Mouse (Mus musculus) cerebellum, postnatal 10 days (tissue): ENCODE measurements around the gene Cers5.
"Not testable (repeated sequence)": the region's sequence is repeated elsewhere in the genome, so short reads cannot be mapped to it uniquely, and the experiment has no call there.

Experiments
- DNase-seq, 2 experiments: peaks; one replicate each; pipeline ENCODE4 v3.0.0; 2021; ENCODE audit warnings: mixed read lengths in 2 of 2

Gene Cers5

DNA sequence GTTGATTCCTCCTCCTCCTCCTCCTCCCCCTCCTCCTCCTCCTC lies at the start of gene Cers5:
Cers5 (minus strand) TSS at position 5 of the 44 bp plus-strand sequence.
- DNase-seq = not testable (repeated sequence)

DNA sequence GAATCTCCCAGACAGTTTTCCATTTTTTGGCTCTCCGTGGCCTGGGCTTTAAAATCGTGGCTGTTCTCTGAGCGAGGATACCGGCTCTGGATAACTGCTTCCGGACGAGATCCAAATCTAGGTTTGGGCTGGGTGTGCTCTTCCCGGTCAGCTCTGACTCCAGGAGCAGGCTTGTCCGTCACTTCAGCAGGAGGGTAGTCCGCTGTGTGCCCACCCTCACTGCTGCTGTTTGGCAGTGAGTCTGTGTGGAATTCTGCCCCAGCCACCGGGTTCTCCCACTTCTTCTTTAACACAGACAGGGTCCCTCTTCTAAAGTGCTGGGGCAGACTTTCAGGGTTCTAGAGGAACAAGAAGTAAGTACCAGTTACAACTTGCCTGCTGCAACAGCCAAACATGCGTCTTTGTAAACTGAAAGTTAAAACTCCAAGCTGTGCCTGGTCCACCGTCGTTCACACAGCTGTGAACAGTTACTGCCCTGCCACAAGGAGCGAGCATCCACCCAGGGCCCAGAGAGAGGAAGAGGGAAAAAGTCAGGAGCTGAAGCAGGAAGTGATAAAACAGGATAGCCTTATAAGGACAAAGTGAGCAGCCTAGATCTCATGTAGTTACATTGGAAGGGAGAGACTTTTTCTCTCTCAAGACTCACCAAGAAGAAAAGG lies 47.1 kb upstream of the Cers5 start:
- DNase-seq = no peak

DNA sequence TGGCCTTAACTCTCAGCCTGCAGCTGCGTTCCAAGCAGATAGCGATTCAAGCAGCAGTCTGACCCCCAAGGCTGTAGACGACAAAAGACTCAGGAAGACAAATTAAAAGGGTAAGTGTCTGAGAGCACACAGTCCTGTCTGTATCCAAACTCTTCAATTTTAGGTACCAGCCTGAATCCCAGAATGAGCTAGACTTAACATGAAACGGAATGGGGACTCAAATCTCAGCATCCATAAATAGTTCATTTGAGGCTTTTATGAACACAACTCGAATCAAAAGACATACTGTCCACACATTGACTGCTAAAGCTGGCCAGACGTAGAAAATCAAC lies 46.4 kb upstream of the Cers5 start:
- DNase-seq = no peak

- no peak for DNase-seq
These were observed 45.8 kb upstream of the Cers5 start for GRCm38 (mm10) chr15:99818321-99819108.

GRCm38 (mm10) chr15:99817343-99818235 lies 44.9 kb upstream of the Cers5 start:
- no peak for DNase-seq

DNA sequence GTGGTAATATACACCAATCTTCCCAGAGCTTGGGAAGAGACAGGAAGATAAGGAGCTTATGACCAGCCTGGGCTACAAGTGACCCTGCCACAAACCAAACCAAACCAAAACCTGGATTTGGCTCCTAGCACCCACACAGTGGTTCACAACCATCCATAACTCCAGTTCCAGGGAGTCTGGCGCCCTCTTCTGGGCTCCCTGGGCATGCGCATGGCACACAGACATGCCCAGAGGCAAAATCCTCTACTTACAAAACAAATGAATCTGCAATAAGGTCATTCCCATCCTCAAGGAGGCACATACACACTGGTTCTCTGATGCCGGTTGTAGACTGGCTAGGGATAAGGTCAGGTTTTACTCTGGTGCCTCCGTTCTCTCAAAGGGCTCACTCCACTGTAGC lies 43.3 kb upstream of the Cers5 start:
- DNase-seq = no peak

DNA sequence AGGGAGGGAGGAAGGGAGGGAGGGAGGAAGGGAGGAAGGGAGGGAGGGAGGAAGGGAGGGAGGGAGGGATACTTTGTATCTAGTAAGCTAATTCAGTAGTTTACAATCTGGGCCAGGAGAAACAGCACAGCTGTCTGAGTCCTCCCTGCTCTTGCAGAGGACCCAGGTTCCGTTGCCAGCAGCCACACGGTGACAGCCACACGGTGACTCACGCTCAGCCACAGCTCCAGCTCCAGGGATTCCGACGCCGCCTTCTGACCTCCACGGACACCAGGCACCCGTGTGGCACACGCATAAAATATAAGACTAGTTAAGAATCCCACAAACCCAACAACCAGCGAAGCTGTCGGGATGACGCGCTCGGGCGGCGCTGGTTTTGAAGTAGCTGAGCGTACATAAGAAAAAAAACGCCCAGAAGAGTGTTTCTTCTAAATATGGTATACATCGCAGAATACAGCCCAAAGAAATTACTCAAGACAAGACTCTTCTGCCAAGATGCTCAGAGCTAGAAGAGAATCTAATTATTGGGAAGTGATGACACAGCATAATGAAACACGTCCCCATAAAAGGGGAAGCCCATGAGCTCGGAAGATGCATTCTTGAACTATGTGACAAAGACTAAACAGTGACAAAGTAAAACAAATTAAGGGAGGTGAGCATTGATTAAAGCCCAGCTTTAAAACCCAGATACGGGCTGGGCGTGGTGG lies 42.0 kb upstream of the Cers5 start:
- DNase-seq = no peak

DNA sequence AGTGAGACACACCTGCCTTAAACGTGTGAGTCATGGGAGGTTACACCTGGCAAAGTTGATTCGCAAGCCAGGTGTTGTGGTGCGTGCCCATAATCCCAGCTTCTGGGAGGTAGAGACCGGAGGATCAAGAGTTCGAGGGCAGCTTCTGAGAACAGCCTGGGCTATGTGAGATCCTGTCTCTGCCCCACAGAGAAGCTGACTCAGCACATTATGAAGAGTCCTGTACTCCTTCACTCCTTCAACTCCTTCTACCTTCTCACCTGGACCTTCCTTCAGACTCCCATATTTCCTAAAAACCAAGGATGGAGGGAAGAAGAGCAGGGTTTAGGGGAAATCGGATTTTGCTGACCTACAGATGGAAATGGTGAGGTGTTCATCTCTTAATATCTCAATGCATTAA lies 41.0 kb upstream of the Cers5 start:
- no peak for DNase-seq

DNA sequence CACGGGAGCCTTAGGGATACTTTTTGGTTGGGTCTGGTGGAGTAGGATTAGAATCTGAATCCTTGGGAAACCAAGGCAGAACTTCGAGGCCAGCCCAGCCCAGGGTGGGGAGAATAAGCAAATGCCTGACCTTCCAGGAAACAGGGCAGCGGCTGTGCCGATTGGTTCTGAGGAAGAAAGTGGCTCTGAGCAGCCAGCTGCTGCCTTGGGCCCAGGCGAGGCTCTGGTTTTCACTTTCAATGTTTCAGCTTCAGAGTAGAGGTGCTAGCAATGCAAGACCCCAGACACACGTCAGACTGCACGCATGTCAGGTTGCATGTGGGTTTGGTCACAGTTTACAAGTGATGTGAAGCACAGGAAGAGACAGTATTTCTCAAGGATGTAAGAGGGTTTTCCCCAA lies 39.4 kb upstream of the Cers5 start:
- no peak for DNase-seq

DNA sequence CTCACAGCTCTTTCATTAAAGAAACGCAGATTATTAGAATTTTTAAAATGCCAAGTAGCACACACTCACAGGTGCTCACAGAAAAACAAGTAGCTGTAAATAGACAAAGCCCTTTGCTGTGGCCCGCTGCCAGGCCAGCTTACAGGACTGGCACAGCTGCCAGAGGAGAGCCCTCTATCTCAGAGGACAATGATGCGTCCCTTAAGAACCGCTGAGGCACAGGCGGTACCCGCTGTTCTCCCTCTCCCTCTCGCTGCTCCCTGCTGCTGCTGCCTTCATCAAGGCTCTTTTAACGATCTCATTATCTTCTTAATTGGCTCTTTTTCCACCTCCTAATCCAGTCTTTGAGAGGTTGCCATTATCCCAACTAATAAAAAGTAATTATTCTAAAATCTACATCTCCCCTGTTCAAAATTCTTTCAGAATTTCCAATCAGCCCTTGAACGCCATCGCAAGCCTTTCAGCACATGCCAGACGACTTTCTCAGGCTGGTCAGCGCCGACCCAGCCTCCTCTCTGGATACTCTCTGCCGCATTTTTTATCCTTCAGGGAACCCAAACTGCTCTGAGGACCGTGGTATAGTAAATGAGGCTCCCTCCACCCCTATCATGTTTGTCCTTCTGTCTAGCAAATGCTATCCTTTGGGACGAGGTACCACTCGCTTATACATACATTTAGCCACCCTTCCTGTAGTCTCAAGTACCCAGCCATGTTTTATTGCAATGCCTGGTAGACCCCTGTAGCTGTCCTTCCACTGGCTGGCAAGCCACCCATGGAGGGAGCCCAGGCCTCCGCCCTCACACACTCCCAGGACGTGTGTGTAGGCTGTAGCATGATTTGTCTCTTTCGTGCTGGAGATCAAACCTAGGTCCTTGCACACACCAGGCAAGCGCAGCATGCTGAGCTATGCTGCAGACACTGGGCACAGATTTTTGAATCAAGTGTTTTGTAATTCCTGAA lies 35.4 kb upstream of the Cers5 start:
- DNase-seq = peak; percentile 55 to 57

- DNase-seq = peak in 1 of 2 experiments; percentile 20
These were observed 33.5 kb upstream of the Cers5 start for GRCm38 (mm10) chr15:99806171-99806570.

DNA sequence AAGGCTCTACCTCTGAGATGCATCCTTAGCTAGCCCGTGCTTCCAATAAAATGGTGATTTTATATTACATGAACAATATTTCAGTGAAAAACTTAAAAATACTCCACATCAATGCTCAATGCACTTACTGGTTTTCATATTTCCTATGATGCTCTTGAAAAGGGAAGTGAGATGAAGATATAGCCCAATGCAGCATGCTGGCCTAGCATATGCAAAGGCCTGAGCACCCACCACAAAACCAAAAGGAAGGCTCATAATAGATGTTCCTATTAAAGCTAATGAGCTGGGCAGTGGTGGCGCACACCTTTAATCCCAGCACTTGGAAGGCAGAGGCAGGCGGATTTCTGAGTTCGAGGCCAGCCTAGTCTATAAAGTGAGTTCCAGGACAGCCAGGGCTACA lies 33.0 kb upstream of the Cers5 start:
- no peak for DNase-seq

DNA sequence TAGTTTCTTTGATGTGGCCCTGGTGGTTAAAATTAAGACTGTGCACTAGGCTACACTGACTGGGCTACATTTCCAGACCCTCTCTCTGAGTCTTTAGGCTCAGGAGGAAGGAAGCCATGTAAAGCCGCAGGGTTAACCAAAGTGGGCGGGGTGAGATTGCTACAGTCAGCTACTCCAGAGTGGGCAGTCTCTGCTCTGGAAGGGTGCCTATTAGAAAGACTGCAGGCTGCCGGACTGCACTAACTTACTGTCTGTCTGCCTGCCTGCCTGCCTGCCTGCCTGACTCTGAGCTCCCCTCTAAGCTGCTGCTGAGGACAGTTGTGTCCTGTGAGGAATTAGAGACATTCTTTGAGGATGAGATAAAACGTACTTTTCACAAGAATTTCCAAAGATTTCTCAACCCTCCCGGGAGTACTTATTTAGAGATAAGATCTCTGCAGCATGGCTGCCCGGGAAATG lies 30.5 kb upstream of the Cers5 start:
- peak; percentile 24 to 36 for DNase-seq

DNA sequence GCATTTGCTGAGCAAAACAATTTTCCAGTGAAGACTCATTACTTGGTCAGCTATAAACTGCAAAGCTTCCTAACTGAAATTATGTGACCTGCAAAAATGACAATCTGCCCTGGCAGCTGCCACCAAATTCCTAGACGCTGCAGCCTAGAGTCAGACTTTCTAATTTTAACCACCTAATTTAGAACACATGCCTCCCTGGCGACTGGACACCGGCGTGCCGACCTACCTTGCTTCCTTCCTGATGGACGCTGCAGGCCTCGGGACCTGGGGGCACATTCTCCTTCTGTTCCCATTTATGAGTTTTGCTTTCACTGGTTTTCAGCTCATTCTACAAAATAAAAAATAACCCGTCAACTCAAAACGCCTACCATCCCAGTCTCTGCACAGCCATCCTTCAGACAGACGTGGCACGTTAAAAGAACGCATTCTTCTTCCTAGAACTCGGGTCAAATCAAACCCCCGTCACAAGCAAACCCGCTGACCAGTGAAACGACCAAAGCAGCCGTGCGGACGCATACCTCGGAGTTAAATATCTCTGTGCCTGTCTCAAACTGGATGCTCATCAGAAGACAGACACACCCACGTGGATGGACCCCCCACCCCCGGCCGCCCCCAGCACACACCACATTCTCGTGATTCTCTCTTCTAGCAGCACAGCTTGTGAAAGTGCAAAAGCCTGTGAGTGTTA lies 29.3 kb upstream of the Cers5 start:
- DNase-seq = peak; percentile 59 to 60

- DNase-seq = no peak
These were observed 27.0 kb upstream of the Cers5 start for GRCm38 (mm10) chr15:99799706-99800105.

DNA sequence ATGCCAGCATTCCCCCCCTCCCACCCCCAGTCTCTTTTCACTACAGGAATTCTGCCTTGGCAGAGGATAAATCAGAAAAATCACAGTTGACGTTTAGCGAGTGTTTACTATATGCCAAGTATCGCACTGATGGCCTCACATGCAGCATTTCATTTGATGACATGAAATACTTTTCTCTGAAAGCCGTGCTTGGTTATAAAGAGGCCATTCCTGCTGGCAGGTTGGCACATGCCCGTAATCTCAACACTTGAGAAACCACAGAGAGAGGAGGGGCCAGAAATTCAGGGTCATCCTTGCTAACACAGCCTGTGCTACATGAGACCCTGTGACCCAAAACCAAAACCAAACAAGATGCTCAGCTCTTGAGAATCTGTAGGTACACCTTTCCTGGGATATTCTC lies 25.2 kb upstream of the Cers5 start:
- DNase-seq = no peak

- DNase-seq = no peak
These were observed 24.1 kb upstream of the Cers5 start for GRCm38 (mm10) chr15:99796735-99797134.

DNA sequence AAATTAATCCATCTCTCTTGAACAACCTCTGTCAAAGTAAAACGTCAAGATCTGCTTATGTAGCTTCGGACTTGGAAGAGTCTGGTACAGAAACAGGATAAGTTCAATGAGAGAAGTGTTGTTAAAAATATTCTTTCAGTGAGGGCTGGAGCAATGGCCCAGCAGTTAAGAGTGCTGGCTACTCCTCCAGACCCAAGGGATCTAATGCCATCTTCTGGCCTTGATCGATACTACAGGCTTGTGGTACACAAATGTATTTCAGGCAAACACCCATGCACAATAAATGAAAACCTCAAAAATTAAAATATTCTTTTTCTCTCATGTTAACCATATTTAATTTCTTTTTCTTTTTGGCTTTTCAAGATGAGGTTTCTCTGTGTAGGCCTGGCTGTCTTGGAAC lies 23.4 kb upstream of the Cers5 start:
- DNase-seq = peak; percentile 44 to 46

DNA sequence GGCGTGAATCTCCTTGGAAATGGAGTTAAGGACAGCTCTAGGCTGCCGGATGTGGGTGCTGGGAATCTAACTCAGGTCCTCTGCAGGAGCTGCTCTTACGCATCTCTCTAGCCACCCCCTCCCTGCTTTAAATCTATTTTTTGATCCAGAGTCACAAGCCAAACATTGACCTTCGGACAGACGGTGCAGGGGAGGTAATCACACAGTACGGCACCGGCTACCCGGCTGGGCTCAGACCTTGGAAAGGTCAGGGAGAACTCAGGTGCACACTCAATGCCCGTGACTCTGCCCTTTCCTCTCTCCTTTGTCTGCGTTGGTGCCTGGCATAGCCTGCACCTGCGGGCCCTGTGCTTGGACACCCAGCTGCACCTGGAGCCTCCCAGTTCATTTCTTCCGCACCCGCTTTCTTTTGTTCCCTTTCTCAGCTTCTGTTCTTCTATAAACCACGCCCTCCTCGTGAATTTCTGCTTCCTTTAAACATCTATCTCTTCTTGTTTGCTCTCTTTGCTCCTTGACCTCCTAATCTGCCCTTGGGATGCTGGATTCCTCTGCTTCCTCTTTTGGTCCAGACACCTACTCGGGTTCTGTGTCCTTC lies 19.6 kb upstream of the Cers5 start:
- no peak for DNase-seq

GRCm38 (mm10) chr15:99791003-99791402 lies 18.3 kb upstream of the Cers5 start:
- DNase-seq = no peak

DNA sequence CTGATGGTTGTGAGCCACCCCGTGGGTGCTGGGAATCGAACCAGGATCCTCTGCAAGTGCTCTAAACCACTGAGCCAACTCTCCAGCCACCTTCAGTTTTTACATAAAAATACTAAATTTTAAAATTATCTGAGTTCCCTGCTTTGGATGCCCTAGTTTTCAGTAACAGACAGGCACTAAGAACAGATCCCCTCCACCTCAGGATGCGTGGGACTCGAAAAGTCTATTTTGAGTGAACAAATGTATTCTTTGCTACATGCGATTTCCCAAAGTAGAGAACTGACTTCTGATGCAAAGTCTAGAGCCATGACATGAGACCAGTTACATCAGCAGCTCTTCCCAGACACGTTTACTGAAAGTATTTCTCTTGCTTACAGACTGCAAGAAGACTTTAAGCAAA lies 17.8 kb upstream of the Cers5 start:
- DNase-seq = no peak
